Mouse (Mus musculus): ENCODE data around the gene Kctd20. TPM values are rescaled to one million over a fixed set of nuclear protein-coding genes. Genes with fewer than 3 reads are reported as not detected.

Kctd20 gene
- polyA plus RNA-seq, 1 experiment from 2014 or later, result 111 TPM

DNA sequence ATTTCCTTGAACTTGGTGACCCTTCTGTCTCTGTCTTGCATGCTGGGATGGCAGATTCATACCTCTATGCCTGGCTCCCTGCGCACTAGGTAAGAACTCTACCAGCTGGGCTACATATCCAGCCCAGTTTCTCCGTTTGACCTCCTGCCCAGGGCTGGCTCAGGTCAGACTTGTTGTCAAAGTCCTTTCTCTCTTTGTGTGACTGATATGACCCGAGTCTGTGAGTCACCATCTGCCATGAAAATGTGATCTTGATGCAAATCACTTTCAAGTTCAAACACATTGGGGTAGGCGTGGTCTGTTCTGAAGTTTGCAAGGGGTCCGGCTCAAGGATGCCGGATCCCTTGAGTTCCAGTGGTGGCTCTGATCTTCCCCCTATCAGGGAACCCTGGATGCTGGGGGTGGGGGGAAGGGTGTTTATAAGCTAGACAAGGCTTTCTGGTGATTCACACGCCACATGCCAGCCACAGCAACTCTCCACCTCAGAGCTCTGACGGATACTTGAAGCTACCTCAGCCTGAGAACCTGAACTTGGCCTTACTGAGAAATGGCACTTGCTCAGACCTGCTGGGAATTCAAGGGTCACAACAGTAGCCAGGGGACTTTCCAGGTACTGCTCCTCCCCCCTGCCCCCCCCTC, 26.7 kb upstream of the Kctd20 start:
- Histone ChIP-seq H3K4me3 (no peak overlapping the region), H3K36me3 (replicated peaks) (no peaks in the 10 kb centered on the region), H3K9me3 (no peaks in the 10 kb centered on the region), H3K27me3 (ENCODE audit: poor library complexity, severe bottlenecking) (no peaks in the 10 kb centered on the region), H3K4me1 (peaks cover 24% of the 10 kb centered on the region), H3K27ac (no peak overlapping the region)
- no peak for DNase-seq (ENCODE audit: extremely low spot score, low spot score)
- WGBS, result 87% methylated on average over 8 of the region's 8 CpGs

DNA sequence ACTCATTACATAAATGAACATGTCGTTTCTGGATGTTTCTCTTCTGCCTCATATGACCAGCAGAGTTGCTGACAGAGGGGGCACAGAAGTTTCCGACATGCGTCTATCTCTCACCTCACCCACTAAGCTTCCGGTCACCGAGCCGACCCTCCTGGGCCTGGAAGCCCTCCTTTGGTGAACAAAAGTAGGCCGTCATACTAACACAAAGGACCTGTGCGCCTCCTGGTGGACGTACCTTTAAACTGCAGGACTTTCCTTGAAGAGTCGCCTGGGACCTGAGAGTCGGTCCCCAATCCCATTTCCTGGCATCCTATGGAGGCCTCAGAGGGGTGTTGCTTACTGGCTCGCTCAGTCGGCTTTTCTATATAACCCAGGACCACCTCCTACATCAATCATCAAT, 25.4 kb upstream of the Kctd20 start:
- DNase-seq (ENCODE audit: extremely low spot score, low spot score), result peak; percentile 83
- Histone ChIP-seq H3K4me3 (no peak overlapping the region), H3K27ac (no peak overlapping the region), H3K27me3 (ENCODE audit: poor library complexity, severe bottlenecking) (no peaks in the 10 kb centered on the region), H3K4me1 (peaks cover 31% of the 10 kb centered on the region), H3K36me3 (replicated peaks) (no peaks in the 10 kb centered on the region), H3K9me3 (no peaks in the 10 kb centered on the region)
- 14% methylated on average over 13 of the region's 13 CpGs for WGBS

DNA sequence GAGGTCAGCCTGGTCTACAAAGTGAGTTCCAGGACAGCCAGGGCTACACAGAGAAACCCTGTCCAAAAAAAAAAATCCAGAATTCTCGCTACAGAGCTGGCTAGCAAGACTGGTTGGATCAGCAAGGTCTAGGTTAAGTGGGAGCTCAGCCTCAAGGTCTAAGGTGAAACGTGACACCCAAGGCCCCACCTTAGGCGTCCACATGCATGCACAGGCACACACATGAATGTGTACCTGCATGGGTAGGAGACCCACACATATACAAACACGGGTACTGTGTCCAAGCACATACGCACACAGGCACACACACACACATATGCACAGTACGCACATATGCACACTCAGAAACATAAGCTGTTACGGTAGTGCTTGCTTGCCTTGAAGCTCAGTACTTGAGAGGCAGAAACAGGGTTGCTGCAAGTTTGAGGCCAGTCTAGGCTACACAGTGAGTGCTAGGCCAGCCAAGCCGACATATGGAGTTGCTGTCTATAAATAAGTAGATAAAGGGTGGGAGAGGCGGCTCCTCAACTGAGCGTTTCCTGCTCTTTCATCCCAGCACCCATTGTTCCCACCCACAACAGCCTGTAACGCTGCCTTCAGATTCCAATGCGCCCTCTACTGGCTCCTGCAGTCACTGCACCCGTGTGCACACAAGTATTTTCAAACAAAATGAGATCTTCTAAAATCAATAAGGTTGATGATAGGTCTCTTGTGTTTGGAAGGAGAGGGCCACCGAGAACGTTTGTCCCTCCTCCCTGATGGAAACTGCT, 24.7 kb upstream of the Kctd20 start:
- H3K4me3 ChIP-seq, result no peak overlapping the region
- peak; percentile 58 for DNase-seq (ENCODE audit: extremely low spot score, low spot score)
- no peak overlapping the region for H3K27ac ChIP-seq
- 51% methylated on average over 15 of the region's 15 CpGs for WGBS
- peaks cover 34% of the 10 kb centered on the region for H3K4me1 ChIP-seq
- H3K9me3 ChIP-seq, result no peaks in the 10 kb centered on the region
- no peaks in the 10 kb centered on the region for H3K36me3 ChIP-seq (replicated peaks)
- H3K27me3 ChIP-seq (ENCODE audit: poor library complexity, severe bottlenecking), result no peaks in the 10 kb centered on the region

DNA sequence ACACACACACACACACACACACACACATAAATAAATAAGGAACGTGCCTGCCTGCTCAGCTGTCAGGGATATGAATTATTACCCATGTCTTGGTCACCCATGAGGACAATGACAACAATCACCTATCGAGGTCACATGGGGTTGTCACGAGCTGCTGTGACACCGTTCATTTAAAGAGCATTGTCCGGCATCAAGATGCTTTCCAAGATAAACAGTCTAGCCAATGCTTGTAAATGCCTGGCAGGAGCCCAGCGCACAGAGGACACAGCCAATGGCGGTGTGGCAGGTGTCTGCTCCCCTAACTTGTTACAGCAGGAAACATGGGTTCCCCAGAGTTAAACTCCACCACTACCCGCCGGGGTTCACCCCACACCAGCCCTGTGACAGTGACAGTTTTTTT, 23.7 kb upstream of the Kctd20 start:
- Histone ChIP-seq H3K27ac (no peak overlapping the region), H3K4me1 (peaks cover 31% of the 10 kb centered on the region), H3K36me3 (replicated peaks) (no peaks in the 10 kb centered on the region), H3K4me3 (no peak overlapping the region), H3K27me3 (ENCODE audit: poor library complexity, severe bottlenecking) (no peaks in the 10 kb centered on the region), H3K9me3 (no peaks in the 10 kb centered on the region)
- 93% methylated on average over 9 of the region's 9 CpGs for WGBS
- no peak for DNase-seq (ENCODE audit: extremely low spot score, low spot score)

DNA sequence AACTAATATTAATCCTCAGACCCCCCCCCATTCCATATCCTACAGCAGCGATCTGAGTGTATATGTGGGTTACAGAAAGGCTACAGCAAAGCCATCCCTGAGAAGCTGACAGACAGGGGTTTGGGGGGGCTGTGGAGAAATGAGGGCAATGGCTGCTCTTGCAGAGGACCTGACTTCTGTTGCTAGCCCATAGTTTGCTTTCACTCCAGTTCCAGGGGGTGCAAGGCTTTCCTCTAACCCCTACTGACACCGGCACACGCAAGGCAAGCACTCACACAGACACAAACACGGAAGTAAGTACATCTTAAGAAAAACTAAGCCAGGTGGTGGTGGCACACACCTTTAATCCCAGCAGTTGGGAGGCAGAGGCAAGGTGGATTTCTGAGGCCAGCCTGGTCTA, 22.4 kb upstream of the Kctd20 start:
- H3K4me3 ChIP-seq, result no peak overlapping the region
- no peak for DNase-seq (ENCODE audit: extremely low spot score, low spot score)
- no peaks in the 10 kb centered on the region for H3K27me3 ChIP-seq (ENCODE audit: poor library complexity, severe bottlenecking)
- peaks cover 22% of the 10 kb centered on the region for H3K4me1 ChIP-seq
- H3K27ac ChIP-seq, result no peak overlapping the region
- whole genome bisulfite sequencing, result 95% methylated on average over 4 of the region's 4 CpGs
- no peaks in the 10 kb centered on the region for H3K9me3 ChIP-seq
- H3K36me3 ChIP-seq (replicated peaks), result no peaks in the 10 kb centered on the region

DNA sequence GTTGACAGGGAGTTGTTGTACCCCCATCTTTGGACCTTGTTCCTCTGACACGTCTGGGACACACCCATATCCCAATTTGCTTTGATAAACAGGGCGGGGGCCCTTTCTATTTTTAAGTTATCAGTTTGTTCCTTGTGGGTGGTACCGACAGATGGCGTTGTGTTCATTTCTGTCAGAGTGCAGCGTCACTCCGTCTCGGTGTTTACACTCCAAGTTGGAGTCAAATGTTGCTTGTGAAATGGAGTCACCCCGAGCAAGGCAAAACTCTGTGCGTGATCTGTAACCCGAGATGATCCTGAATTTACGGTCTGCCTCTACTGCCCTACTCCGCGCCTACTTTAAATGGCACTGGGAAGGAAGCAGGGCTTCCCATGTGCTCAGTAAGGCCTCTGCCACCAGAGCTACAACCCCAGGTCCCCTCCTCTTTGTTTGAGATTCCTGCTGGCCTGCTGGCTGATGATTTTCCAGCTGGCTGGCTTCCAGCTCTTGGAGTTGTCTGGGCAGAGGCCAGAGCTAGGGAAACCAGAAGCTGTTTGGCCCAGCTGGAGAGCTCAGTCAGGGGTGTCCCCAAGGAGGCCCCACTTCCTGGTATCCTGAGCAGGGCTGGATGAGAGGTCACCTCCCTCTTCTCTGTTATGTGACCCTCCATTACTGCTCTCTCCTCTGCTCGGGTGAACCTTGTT, 21.2 kb upstream of the Kctd20 start:
- peak overlapping the region; percentile 86 for H3K27ac ChIP-seq
- H3K27me3 ChIP-seq (ENCODE audit: poor library complexity, severe bottlenecking), result no peaks in the 10 kb centered on the region
- peaks cover 22% of the 10 kb centered on the region for H3K4me1 ChIP-seq
- WGBS, result 38% methylated on average over 14 of the region's 14 CpGs
- peak; percentile 41 for DNase-seq (ENCODE audit: extremely low spot score, low spot score)
- no peaks in the 10 kb centered on the region for H3K9me3 ChIP-seq
- H3K4me3 ChIP-seq, result peak overlapping the region; percentile 23
- H3K36me3 ChIP-seq (replicated peaks), result no peaks in the 10 kb centered on the region

DNA sequence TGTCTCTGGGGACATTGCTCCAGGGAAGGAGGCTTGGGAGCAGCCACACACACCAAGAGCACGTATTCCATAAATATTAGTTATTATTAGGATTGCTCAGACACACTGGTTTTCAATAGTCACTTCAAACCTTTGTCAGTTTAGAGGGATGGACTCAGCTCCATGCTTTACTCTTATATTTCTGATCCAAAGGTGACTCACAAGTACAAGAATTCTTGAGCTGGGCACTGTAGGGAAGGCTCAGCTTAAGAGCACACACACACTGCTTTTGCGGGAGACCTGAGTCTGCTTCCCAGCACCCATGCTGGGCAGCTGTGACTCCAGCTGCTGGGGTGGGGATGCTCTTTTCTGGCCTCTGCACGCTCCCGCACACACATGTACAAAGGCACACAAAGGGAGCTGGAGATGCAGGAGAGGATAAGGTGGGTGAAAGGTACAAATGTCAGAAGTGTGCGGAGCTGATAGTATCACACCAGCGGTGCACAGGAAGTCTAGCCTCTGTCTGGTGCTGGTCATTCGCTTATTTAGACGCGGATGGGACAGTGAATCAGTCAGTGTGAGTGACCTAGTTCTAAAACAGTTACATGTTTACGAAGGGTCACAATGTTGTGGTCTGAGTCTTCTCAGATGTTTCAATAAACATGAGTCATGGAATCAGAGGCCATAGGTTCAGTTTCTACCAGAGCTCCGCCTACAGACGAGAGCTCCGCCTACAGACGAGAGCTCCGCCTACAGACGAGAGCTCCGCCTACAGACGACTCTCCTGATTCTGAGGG, 20.1 kb upstream of the Kctd20 start:
- peak overlapping the region; percentile 86; the same call in 1 of the 2 replicates for H3K27ac ChIP-seq
- H3K4me1 ChIP-seq, result peaks cover 16% of the 10 kb centered on the region
- H3K36me3 ChIP-seq (replicated peaks), result no peaks in the 10 kb centered on the region
- 93% methylated on average over 18 of the region's 18 CpGs for WGBS
- no peak overlapping the region for H3K4me3 ChIP-seq
- peaks cover 3% of the 10 kb centered on the region; the same call in 1 of the 2 replicates for H3K9me3 ChIP-seq
- H3K27me3 ChIP-seq (ENCODE audit: poor library complexity, severe bottlenecking), result no peaks in the 10 kb centered on the region
- no peak for DNase-seq (ENCODE audit: extremely low spot score, low spot score)

DNA sequence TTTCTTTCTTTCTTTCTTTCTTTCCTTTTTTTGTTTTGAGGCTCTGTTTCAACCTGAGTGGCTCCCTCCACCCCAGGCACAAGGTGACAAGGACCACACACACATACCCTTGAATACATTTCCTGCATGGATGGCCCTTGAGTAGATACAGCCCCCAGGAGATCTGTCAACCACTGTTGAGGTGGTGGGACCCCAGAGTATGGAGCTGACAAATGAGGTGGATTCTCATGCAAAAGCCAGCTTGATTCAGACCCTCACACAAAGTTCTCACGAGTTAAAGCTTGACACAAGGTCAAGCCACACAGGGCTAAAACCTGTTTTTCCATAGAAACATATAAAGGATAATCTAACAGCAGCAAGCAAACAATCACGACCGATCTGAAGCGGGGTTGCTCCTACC, 19.5 kb upstream of the Kctd20 start:
- Histone ChIP-seq H3K4me1 (peaks cover 16% of the 10 kb centered on the region), H3K36me3 (replicated peaks) (no peaks in the 10 kb centered on the region), H3K27me3 (ENCODE audit: poor library complexity, severe bottlenecking) (no peaks in the 10 kb centered on the region), H3K9me3 (peaks cover 4% of the 10 kb centered on the region; the same call in 1 of the 2 replicates), H3K4me3 (no peak overlapping the region), H3K27ac (no peak overlapping the region)
- DNase-seq (ENCODE audit: extremely low spot score, low spot score), result no peak
- WGBS, result 91% methylated on average over 4 of the region's 4 CpGs

DNA sequence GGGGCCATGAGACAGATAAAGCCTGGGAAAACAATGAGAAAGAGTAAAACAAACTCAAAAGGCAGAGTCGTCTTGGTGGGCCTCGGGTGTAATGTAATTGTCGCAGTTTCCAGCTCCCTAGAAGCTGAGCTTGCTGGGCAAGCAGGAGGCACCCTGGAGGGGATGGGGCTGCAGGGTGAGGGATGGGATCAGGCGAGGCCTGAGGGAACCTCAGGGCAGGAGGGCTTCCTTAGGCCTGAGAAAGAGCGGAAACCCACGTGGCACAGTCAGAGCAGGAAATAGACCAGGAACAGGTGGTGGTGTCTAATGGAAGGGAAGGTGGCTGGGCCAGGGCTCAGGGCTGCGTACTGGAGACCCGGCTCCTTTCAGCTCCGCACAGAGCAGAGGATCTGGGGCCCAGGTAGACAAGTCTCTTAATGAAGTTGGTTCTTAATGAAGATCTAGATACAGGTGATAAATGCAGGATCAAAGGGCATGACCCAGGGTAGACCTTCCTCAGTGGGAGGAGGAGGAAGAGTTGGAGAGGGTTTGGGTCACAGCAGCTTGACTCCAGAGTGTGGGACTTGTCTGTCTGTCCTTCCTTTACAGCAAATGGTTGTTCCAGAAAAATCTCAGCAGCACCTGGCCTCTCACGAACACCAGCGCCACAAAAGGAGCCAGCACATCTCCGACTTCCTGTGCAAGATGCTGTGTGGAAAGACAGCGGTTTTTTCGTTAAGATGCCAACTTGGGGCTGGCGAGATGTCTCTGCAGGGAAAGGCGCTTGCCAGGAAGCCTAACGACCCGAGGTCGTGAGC, 17.4 kb upstream of the Kctd20 start:
- DNase-seq (ENCODE audit: extremely low spot score, low spot score), result no peak
- H3K9me3 ChIP-seq, result peaks cover 4% of the 10 kb centered on the region; the same call in 1 of the 2 replicates
- H3K27me3 ChIP-seq (ENCODE audit: poor library complexity, severe bottlenecking), result no peaks in the 10 kb centered on the region
- no peak overlapping the region for H3K4me3 ChIP-seq
- peaks cover 16% of the 10 kb centered on the region for H3K4me1 ChIP-seq
- H3K36me3 ChIP-seq (replicated peaks), result no peaks in the 10 kb centered on the region
- H3K27ac ChIP-seq, result no peak overlapping the region; the same call in 1 of the 2 replicates
- 80% methylated on average over 19 of the region's 19 CpGs for WGBS

DNA sequence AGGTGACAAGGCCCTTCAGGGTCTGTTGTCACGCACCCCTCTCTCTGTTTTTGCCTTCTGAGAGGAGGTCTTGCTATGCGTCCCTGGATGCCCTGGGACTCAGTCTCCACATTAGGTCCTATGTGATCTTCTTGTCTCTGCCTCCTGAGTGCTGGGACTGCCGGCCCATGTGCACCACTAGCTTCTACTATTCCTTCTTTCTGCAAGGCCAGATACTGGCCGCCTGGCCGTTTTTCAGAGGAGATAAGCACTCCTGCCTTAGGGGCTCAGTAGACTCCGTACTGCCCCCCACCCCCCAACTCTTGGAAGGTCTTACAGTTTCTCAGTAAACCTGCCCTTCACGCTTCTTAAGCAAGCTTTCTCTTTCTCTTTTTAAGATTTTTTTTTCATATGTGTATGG, 15.6 kb upstream of the Kctd20 start:
- H3K9me3 ChIP-seq, result peaks cover 8% of the 10 kb centered on the region
- H3K27ac ChIP-seq, result no peak overlapping the region
- 84% methylated on average over 7 of the region's 7 CpGs for WGBS
- 0 out of 2 replicates have a peak, but pooled peaks cover 5% of the 10 kb centered on the region for H3K4me1 ChIP-seq
- DNase-seq (ENCODE audit: extremely low spot score, low spot score), result no peak
- no peak overlapping the region for H3K4me3 ChIP-seq
- H3K36me3 ChIP-seq (replicated peaks), result no peaks in the 10 kb centered on the region
- H3K27me3 ChIP-seq (ENCODE audit: poor library complexity, severe bottlenecking), result no peaks in the 10 kb centered on the region

DNA sequence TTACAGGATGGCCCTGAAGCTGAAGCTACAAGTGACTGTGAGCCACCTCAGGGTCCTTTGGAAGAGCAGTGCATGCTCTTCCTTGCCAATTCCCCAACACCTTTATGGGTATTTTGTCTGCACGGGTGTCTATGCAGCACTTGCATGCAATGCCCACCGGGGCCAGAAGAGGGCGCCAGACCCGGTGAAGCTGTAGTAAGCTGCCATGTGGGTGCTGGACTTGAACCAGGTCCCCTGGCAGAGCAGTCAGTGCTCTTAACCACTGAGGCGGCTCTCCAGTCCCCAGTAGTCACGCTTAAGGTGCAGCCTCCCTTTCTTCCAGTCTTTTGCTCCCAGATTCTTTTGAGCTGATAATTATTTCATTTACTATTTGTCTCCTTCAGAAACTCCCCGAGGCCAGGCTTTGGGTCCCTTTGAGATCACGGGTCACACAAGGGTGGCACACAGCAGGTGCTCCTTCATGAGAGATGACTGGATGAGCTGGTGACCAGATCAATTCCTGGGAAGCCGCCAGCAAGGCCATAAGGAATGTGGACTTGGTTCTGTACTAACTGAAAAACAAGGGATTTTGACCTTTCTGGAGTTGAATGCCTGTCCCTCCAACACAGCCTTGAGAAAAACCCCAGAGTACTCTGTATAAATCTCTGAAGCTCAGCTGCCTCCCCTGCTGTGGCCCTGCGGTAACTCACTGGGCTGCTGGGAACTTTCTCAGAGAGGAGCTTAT, 15.0 kb upstream of the Kctd20 start:
- Histone ChIP-seq H3K27me3 (ENCODE audit: poor library complexity, severe bottlenecking) (no peaks in the 10 kb centered on the region), H3K4me3 (no peak overlapping the region), H3K27ac (no peak overlapping the region), H3K36me3 (replicated peaks) (no peaks in the 10 kb centered on the region), H3K4me1 (no peaks in the 10 kb centered on the region), H3K9me3 (peaks cover 10% of the 10 kb centered on the region)
- 83% methylated on average over 10 of the region's 10 CpGs for WGBS
- no peak for DNase-seq (ENCODE audit: extremely low spot score, low spot score)

Measured in forebrain, embryonic 10.5 days (tissue).